Mouse (Mus musculus) spleen, postnatal 10 days (tissue): ENCODE measurements around the gene Zcchc14.
"Not testable (repeated sequence)": the region's sequence is repeated elsewhere in the genome, so short reads cannot be mapped to it uniquely, and the experiment has no call there.

Source experiments
- DNase-seq, 2 experiments: peaks; one replicate each; pipeline ENCODE4 v3.0.0; 2021 to 2022; ENCODE audit warnings: low spot score in 2 of 2

Zcchc14 gene

GRCm38 (mm10) chr8:121623043-121623442 lies 29.7 kb downstream of the Zcchc14 start:
- no peak for DNase-seq

- DNase-seq, result no peak
Measured at GRCm38 (mm10) chr8:121621879-121622278, 30.8 kb downstream of the Zcchc14 start.

- DNase-seq, result peak in 1 of 2 experiments; percentile 23
Measured at GRCm38 (mm10) chr8:121620801-121621516, 31.7 kb downstream of the Zcchc14 start.

GRCm38 (mm10) chr8:121619401-121619995 lies 33.2 kb downstream of the Zcchc14 start:
- no peak for DNase-seq

GRCm38 (mm10) chr8:121613419-121613818 lies 39.3 kb downstream of the Zcchc14 start:
- no peak for DNase-seq

GRCm38 (mm10) chr8:121609916-121610315 lies 42.8 kb downstream of the Zcchc14 start:
- no peak for DNase-seq

GRCm38 (mm10) chr8:121609251-121609650 lies 43.5 kb downstream of the Zcchc14 start:
- DNase-seq, result no peak

GRCm38 (mm10) chr8:121607661-121608060 lies 45.0 kb downstream of the Zcchc14 start:
- no peak for DNase-seq

GRCm38 (mm10) chr8:121603801-121604200 lies 48.9 kb downstream of the Zcchc14 start:
- DNase-seq, result no peak

GRCm38 (mm10) chr8:121602860-121603259 lies 49.8 kb downstream of the Zcchc14 start:
- peak in 1 of 2 experiments; percentile 65 for DNase-seq

- no peak for DNase-seq
Measured at GRCm38 (mm10) chr8:121602411-121602810, 50.3 kb downstream of the Zcchc14 start.

GRCm38 (mm10) chr8:121599842-121600241 lies 52.9 kb downstream of the Zcchc14 start:
- no peak for DNase-seq

- peak; percentile 70 to 86 for DNase-seq
Measured at GRCm38 (mm10) chr8:121598892-121599291, 53.8 kb downstream of the Zcchc14 start.

GRCm38 (mm10) chr8:121598190-121598589 lies 54.5 kb downstream of the Zcchc14 start:
- DNase-seq, result no peak

GRCm38 (mm10) chr8:121597492-121597891 lies 55.2 kb downstream of the Zcchc14 start:
- DNase-seq, result not testable (repeated sequence)

- no peak for DNase-seq
Measured at GRCm38 (mm10) chr8:121593983-121594382, 58.7 kb downstream of the Zcchc14 start.

- no peak for DNase-seq
Measured at GRCm38 (mm10) chr8:121593293-121593692, 59.4 kb downstream of the Zcchc14 start.

- peak; percentile 59 to 77 for DNase-seq
Measured at GRCm38 (mm10) chr8:121591178-121592066, 61.3 kb downstream of the Zcchc14 start.

- DNase-seq, result peak; percentile 96 to 99
Measured at GRCm38 (mm10) chr8:121590203-121591177, 62.2 kb downstream of the Zcchc14 start, which contains the start of gene Map1lc3b. Gene Map1lc3b, plus strand, starts transcription at chr8:121590361.

GRCm38 (mm10) chr8:121589205-121589726 lies 63.4 kb downstream of the Zcchc14 start:
- peak in 1 of 2 experiments; percentile 55 for DNase-seq

- DNase-seq, result peak in 1 of 2 experiments; percentile 55
Measured at GRCm38 (mm10) chr8:121588750-121589149, 64.0 kb downstream of the Zcchc14 start.
